Mouse (Mus musculus): ENCODE data around the gene Gm10577. TPM values are rescaled to one million over a fixed set of nuclear protein-coding genes. Genes with fewer than 3 reads are reported as not detected.

Gm10577 gene
- polyA plus RNA-seq, 1 experiment, result not detected

- no peak for TF ChIP-seq CTCF (IDR thresholded peaks at IDR 0.05; ENCODE audit: insufficient read depth, low read length)
- no peak for DNase-seq
- Histone ChIP-seq H3K4me1 (ENCODE audit: control insufficient read depth, insufficient read depth, low read length) (no peaks in the 10 kb centered on the region), H3K4me3 (replicated peaks; ENCODE audit: extremely low read depth, low read depth, low read length) (no peak overlapping the region)
- WGBS, result 43% methylated on average over 3 of the region's 3 CpGs
Observed at GRCm38 (mm10) chr4:101033047-101033446, 12.6 kb upstream of the Gm10577 start.

GRCm38 (mm10) chr4:101027852-101028411 is 7.4 kb upstream of the Gm10577 start:
- DNase-seq, result no peak
- 80% methylated on average over 9 of the region's 9 CpGs for WGBS
- TF ChIP-seq CTCF (IDR thresholded peaks at IDR 0.05; ENCODE audit: insufficient read depth, low read length) (no peak), POLR2A (IDR thresholded peaks at IDR 0.05; ENCODE audit: borderline replicate concordance, extremely low read depth, low read depth, low read length) (no peak)
- no peaks in the 10 kb centered on the region for H3K4me1 ChIP-seq (ENCODE audit: control insufficient read depth, insufficient read depth, low read length)
- H3K4me3 ChIP-seq (replicated peaks; ENCODE audit: extremely low read depth, low read depth, low read length), result no peak overlapping the region

GRCm38 (mm10) chr4:101026995-101027394 is 6.5 kb upstream of the Gm10577 start:
- WGBS, result 46% methylated on average over 2 of the region's 2 CpGs
- no peak for DNase-seq

GRCm38 (mm10) chr4:101026566-101026965 is 6.1 kb upstream of the Gm10577 start:
- DNase-seq, result no peak
- Histone ChIP-seq H3K4me1 (ENCODE audit: control insufficient read depth, insufficient read depth, low read length) (no peaks in the 10 kb centered on the region), H3K4me3 (replicated peaks; ENCODE audit: extremely low read depth, low read depth, low read length) (no peak overlapping the region)
- WGBS, result 60% methylated on average over 5 of the region's 5 CpGs
- no peak for TF ChIP-seq POLR2A (IDR thresholded peaks at IDR 0.05; ENCODE audit: borderline replicate concordance, extremely low read depth, low read depth, low read length)
- no peak for TF ChIP-seq CTCF (IDR thresholded peaks at IDR 0.05; ENCODE audit: insufficient read depth, low read length)

More at GRCm38 (mm10) chr4:101026995-101027394, 6.5 kb upstream of the Gm10577 start:
- H3K4me1 ChIP-seq (ENCODE audit: control insufficient read depth, insufficient read depth, low read length), result no peaks in the 10 kb centered on the region
- TF ChIP-seq POLR2A (IDR thresholded peaks at IDR 0.05; ENCODE audit: borderline replicate concordance, extremely low read depth, low read depth, low read length), result no peak
- no peak for TF ChIP-seq CTCF (IDR thresholded peaks at IDR 0.05; ENCODE audit: insufficient read depth, low read length)
- no peak overlapping the region for H3K4me3 ChIP-seq (replicated peaks; ENCODE audit: extremely low read depth, low read depth, low read length)

GRCm38 (mm10) chr4:101017806-101018205 is 2.7 kb downstream of the Gm10577 start:
- TF ChIP-seq CTCF (IDR thresholded peaks at IDR 0.05; ENCODE audit: insufficient read depth, low read length), result no peak
- TF ChIP-seq POLR2A (IDR thresholded peaks at IDR 0.05; ENCODE audit: borderline replicate concordance, extremely low read depth, low read depth, low read length), result no peak
- H3K4me3 ChIP-seq (replicated peaks; ENCODE audit: extremely low read depth, low read depth, low read length), result no peak overlapping the region
- 79% methylated on average over 4 of the region's 4 CpGs for WGBS
- no peak for DNase-seq
- H3K4me1 ChIP-seq (ENCODE audit: control insufficient read depth, insufficient read depth, low read length), result no peaks in the 10 kb centered on the region

- no peak overlapping the region for H3K4me3 ChIP-seq (replicated peaks; ENCODE audit: extremely low read depth, low read depth, low read length)
- no peak for TF ChIP-seq POLR2A (IDR thresholded peaks at IDR 0.05; ENCODE audit: borderline replicate concordance, extremely low read depth, low read depth, low read length)
- TF ChIP-seq CTCF (IDR thresholded peaks at IDR 0.05; ENCODE audit: insufficient read depth, low read length), result no peak
- DNase-seq, result no peak
- 93% methylated on average over 4 of the region's 4 CpGs for WGBS
- H3K4me1 ChIP-seq (ENCODE audit: control insufficient read depth, insufficient read depth, low read length), result no peaks in the 10 kb centered on the region
Observed at GRCm38 (mm10) chr4:101009092-101009491, 11.4 kb downstream of the Gm10577 start.

- DNase-seq, result no peak
- no peak overlapping the region for H3K4me3 ChIP-seq (replicated peaks; ENCODE audit: extremely low read depth, low read depth, low read length)
- TF ChIP-seq CTCF (IDR thresholded peaks at IDR 0.05; ENCODE audit: insufficient read depth, low read length) (no peak), POLR2A (IDR thresholded peaks at IDR 0.05; ENCODE audit: borderline replicate concordance, extremely low read depth, low read depth, low read length) (no peak)
- no peaks in the 10 kb centered on the region for H3K4me1 ChIP-seq (ENCODE audit: control insufficient read depth, insufficient read depth, low read length)
- 79% methylated on average over 5 of the region's 5 CpGs for WGBS
Observed at GRCm38 (mm10) chr4:101008362-101008769, 12.1 kb downstream of the Gm10577 start.

- DNase-seq, result no peak
- Histone ChIP-seq H3K4me3 (replicated peaks; ENCODE audit: extremely low read depth, low read depth, low read length) (no peak overlapping the region), H3K4me1 (ENCODE audit: control insufficient read depth, insufficient read depth, low read length) (no peaks in the 10 kb centered on the region)
- no peak for TF ChIP-seq POLR2A (IDR thresholded peaks at IDR 0.05; ENCODE audit: borderline replicate concordance, extremely low read depth, low read depth, low read length)
- no peak for TF ChIP-seq CTCF (IDR thresholded peaks at IDR 0.05; ENCODE audit: insufficient read depth, low read length)
- WGBS, result 93% methylated on average over 16 of the region's 16 CpGs
Observed at GRCm38 (mm10) chr4:101002961-101003360, 17.5 kb downstream of the Gm10577 start.

- TF ChIP-seq CTCF (IDR thresholded peaks at IDR 0.05; ENCODE audit: insufficient read depth, low read length) (no peak), POLR2A (IDR thresholded peaks at IDR 0.05; ENCODE audit: borderline replicate concordance, extremely low read depth, low read depth, low read length) (no peak)
- WGBS, result 75% methylated on average over 6 of the region's 6 CpGs
- H3K4me3 ChIP-seq (replicated peaks; ENCODE audit: extremely low read depth, low read depth, low read length), result no peak overlapping the region
- no peak for DNase-seq
- H3K4me1 ChIP-seq (ENCODE audit: control insufficient read depth, insufficient read depth, low read length), result no peaks in the 10 kb centered on the region
Observed at GRCm38 (mm10) chr4:101001073-101001472, 19.4 kb downstream of the Gm10577 start.

GRCm38 (mm10) chr4:101000622-101001021 is 19.9 kb downstream of the Gm10577 start:
- no peak overlapping the region for H3K4me3 ChIP-seq (replicated peaks; ENCODE audit: extremely low read depth, low read depth, low read length)
- TF ChIP-seq POLR2A (IDR thresholded peaks at IDR 0.05; ENCODE audit: borderline replicate concordance, extremely low read depth, low read depth, low read length) (no peak), CTCF (IDR thresholded peaks at IDR 0.05; ENCODE audit: insufficient read depth, low read length) (no peak)
- no peaks in the 10 kb centered on the region for H3K4me1 ChIP-seq (ENCODE audit: control insufficient read depth, insufficient read depth, low read length)
- DNase-seq, result no peak
- 91% methylated on average over 3 of the region's 3 CpGs for WGBS

Data from lung, adult 2 months (tissue).